Mouse (Mus musculus): ENCODE data around the gene Cryba1. TPM values are rescaled to one million over a fixed set of nuclear protein-coding genes. Genes with fewer than 3 reads are reported as not detected.
"Not testable (repeated sequence)": the region's sequence is repeated elsewhere in the genome, so short reads cannot be mapped to it uniquely, and the experiment has no call there.

The Cryba1 gene
- polyA plus RNA-seq, 1 experiment from 2014 or later: 0.20 TPM

DNA sequence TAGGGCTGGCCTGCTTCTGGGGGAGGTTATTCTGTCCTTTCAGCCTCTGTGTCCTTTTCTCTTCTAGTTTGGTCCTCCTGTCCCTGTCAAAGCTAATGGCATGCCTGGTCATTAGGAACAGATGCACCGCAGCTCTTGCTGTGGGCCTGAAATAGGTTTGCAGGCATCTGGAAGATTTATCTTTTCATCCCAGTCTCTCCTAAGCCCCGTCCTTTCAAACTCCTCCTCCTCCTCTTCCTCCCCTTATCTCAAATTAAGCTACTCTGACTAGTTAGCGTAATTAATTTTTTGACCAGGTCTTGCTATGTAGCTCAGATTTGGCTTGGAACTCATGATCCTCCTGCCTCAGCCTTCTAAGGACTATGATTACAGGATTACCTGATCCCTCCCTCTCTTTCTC is 28.4 kb upstream of the Cryba1 start:
- Histone ChIP-seq H3K9ac (no peak overlapping the region), H3K27ac (replicated peaks) (no peak overlapping the region), H3K4me3 (no peak overlapping the region), H3K9me3 (no peaks in the 10 kb centered on the region), H3K4me2 (no peak overlapping the region), H3K36me3 (no peaks in the 10 kb centered on the region), H3K27me3 (replicated peaks) (no peaks in the 10 kb centered on the region), H3K4me1 (no peaks in the 10 kb centered on the region)
- WGBS: 47% methylated on average over 3 of the region's 3 CpGs
- no peak for ATAC-seq (ENCODE audit: extremely low read depth, insufficient number of reproducible peaks, low FRiP score, low TSS enrichment)

- H3K4me3 ChIP-seq: no peak overlapping the region
- no peaks in the 10 kb centered on the region for H3K9me3 ChIP-seq
- H3K27ac ChIP-seq (replicated peaks): no peak overlapping the region
- no peaks in the 10 kb centered on the region for H3K27me3 ChIP-seq (replicated peaks)
- no peaks in the 10 kb centered on the region for H3K4me1 ChIP-seq
- ATAC-seq (ENCODE audit: extremely low read depth, insufficient number of reproducible peaks, low FRiP score, low TSS enrichment): no peak
- no peak overlapping the region for H3K9ac ChIP-seq
- WGBS: 54% methylated on average over 5 of the region's 5 CpGs
- H3K4me2 ChIP-seq: no peak overlapping the region
- H3K36me3 ChIP-seq: no peaks in the 10 kb centered on the region
Measured at GRCm38 (mm10) chr11:77752525-77752924, 27.4 kb upstream of the Cryba1 start.

- Histone ChIP-seq H3K27me3 (replicated peaks) (no peaks in the 10 kb centered on the region), H3K9me3 (no peaks in the 10 kb centered on the region), H3K9ac (no peak overlapping the region), H3K4me3 (no peak overlapping the region), H3K27ac (replicated peaks) (no peak overlapping the region), H3K36me3 (no peaks in the 10 kb centered on the region), H3K4me2 (no peak overlapping the region), H3K4me1 (no peaks in the 10 kb centered on the region)
- WGBS: 73% methylated on average over 5 of the region's 5 CpGs
- ATAC-seq (ENCODE audit: extremely low read depth, insufficient number of reproducible peaks, low FRiP score, low TSS enrichment): no peak
Measured at GRCm38 (mm10) chr11:77748996-77749395, 23.9 kb upstream of the Cryba1 start.

DNA sequence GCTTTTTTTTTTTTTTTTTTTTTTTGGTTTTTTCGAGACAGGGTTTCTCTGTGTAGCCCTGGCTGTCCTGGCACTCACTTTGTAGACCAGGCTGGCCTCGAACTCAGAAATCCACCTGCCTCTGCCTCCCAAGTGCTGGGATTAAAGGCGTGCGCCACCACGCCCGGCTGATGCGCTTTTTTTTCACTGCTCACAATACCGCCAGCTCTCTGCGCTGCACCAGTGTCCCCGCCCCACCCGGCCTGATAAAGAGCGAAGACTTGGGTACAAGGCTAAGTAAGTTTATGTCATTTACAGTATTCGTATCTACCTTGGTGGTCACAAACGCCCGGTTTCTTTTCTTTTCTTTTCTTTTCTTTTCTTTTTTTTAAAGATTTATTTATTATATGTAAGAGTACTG is 22.0 kb upstream of the Cryba1 start:
- H3K27me3 ChIP-seq (replicated peaks); H3K9ac ChIP-seq; H3K4me1 ChIP-seq; H3K36me3 ChIP-seq; H3K4me2 ChIP-seq; H3K27ac ChIP-seq (replicated peaks); ATAC-seq (ENCODE audit: extremely low read depth, insufficient number of reproducible peaks, low FRiP score, low TSS enrichment); H3K9me3 ChIP-seq; H3K4me3 ChIP-seq: not testable (repeated sequence)
- 88% methylated on average over 14 of the region's 15 CpGs for WGBS

DNA sequence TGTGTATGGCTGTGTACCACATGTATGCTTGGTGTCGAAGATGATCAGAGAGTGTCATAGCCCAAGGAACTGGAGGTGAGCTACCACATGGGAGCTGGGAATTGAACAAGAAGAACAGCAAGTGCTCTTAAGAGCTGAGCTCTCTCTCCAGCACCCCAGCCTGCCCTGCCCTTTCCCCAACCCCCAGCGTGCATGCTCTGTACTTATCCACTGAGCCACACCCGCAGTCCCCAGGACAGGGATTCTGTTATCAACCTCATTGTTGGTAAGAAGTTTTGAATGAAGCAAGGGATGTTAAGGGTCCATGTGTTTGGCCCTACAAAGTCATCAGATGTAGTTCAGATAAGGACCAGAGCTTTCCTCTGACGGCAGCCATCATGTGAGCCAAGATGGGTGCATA is 21.6 kb upstream of the Cryba1 start:
- Histone ChIP-seq H3K4me3 (no peak overlapping the region), H3K36me3 (no peaks in the 10 kb centered on the region), H3K9me3 (no peaks in the 10 kb centered on the region), H3K4me1 (no peaks in the 10 kb centered on the region), H3K9ac (no peak overlapping the region), H3K27ac (replicated peaks) (no peak overlapping the region), H3K4me2 (no peak overlapping the region), H3K27me3 (replicated peaks) (no peaks in the 10 kb centered on the region)
- 71% methylated on average over 4 of the region's 4 CpGs for whole genome bisulfite sequencing
- no peak for ATAC-seq (ENCODE audit: extremely low read depth, insufficient number of reproducible peaks, low FRiP score, low TSS enrichment)

GRCm38 (mm10) chr11:77743966-77744365 is 18.9 kb upstream of the Cryba1 start:
- no peak for ATAC-seq (ENCODE audit: extremely low read depth, insufficient number of reproducible peaks, low FRiP score, low TSS enrichment)

GRCm38 (mm10) chr11:77738555-77738954 is 13.5 kb upstream of the Cryba1 start:
- 50% methylated on average over 7 of the region's 7 CpGs for WGBS
- no peak overlapping the region for H3K27ac ChIP-seq (replicated peaks)
- H3K27me3 ChIP-seq (replicated peaks): no peaks in the 10 kb centered on the region
- H3K4me2 ChIP-seq: no peak overlapping the region
- H3K9me3 ChIP-seq: no peaks in the 10 kb centered on the region
- H3K9ac ChIP-seq: no peak overlapping the region
- no peaks in the 10 kb centered on the region for H3K36me3 ChIP-seq
- no peak overlapping the region for H3K4me3 ChIP-seq
- no peak for ATAC-seq (ENCODE audit: extremely low read depth, insufficient number of reproducible peaks, low FRiP score, low TSS enrichment)
- no peaks in the 10 kb centered on the region for H3K4me1 ChIP-seq

More at GRCm38 (mm10) chr11:77743966-77744365, 18.9 kb upstream of the Cryba1 start:
- no peaks in the 10 kb centered on the region for H3K4me1 ChIP-seq
- no peak overlapping the region for H3K27ac ChIP-seq (replicated peaks)
- no peak overlapping the region for H3K9ac ChIP-seq
- H3K36me3 ChIP-seq: no peaks in the 10 kb centered on the region
- no peak overlapping the region for H3K4me2 ChIP-seq
- no peak overlapping the region for H3K4me3 ChIP-seq
- WGBS: 29% methylated on average over 6 of the region's 6 CpGs
- no peaks in the 10 kb centered on the region for H3K27me3 ChIP-seq (replicated peaks)
- no peaks in the 10 kb centered on the region for H3K9me3 ChIP-seq

- Histone ChIP-seq H3K36me3 (no peaks in the 10 kb centered on the region), H3K4me1 (no peaks in the 10 kb centered on the region), H3K27me3 (replicated peaks) (no peaks in the 10 kb centered on the region), H3K9ac (no peak overlapping the region), H3K9me3 (no peaks in the 10 kb centered on the region), H3K27ac (replicated peaks) (no peak overlapping the region), H3K4me3 (no peak overlapping the region), H3K4me2 (no peak overlapping the region)
- WGBS: 1% methylated on average over 6 of the region's 6 CpGs
- ATAC-seq (ENCODE audit: extremely low read depth, insufficient number of reproducible peaks, low FRiP score, low TSS enrichment): no peak
Measured at GRCm38 (mm10) chr11:77737289-77737688, 12.2 kb upstream of the Cryba1 start.

GRCm38 (mm10) chr11:77728587-77728986 is 3.5 kb upstream of the Cryba1 start:
- Histone ChIP-seq H3K27me3 (replicated peaks) (no peaks in the 10 kb centered on the region), H3K27ac (replicated peaks) (no peak overlapping the region), H3K9ac (no peak overlapping the region), H3K36me3 (no peaks in the 10 kb centered on the region), H3K4me3 (no peak overlapping the region), H3K4me1 (peaks cover 5% of the 10 kb centered on the region), H3K4me2 (no peak overlapping the region), H3K9me3 (no peaks in the 10 kb centered on the region)
- 71% methylated on average over 2 of the region's 2 CpGs for WGBS
- no peak for ATAC-seq (ENCODE audit: extremely low read depth, insufficient number of reproducible peaks, low FRiP score, low TSS enrichment)

DNA sequence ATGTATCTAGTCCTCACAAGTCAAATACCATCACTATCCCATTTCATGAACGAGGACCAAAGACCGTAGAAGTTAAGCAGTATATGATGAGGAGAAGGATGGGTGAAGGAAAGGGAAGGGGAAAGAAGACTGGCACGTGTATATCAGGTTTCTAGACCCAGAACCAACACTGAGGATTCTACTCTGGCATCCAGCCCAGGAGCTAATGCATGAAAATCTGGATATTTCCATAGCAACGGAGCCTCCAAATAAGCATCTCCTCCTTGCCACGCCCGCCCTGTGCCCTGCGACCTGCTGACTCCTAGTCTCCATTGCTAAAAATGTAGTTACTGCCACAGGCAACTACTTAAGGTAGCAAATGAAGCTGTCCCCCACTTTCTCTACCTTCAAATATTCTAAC is 317 bp downstream of the Cryba1 start:
- Histone ChIP-seq H3K4me2 (no peak overlapping the region), H3K9me3 (no peaks in the 10 kb centered on the region), H3K4me1 (peaks cover 5% of the 10 kb centered on the region), H3K27ac (replicated peaks) (no peak overlapping the region), H3K9ac (no peak overlapping the region), H3K27me3 (replicated peaks) (no peaks in the 10 kb centered on the region), H3K4me3 (no peak overlapping the region), H3K36me3 (peaks cover 4% of the 10 kb centered on the region; the same call in 1 of the 2 replicates)
- ATAC-seq (ENCODE audit: extremely low read depth, insufficient number of reproducible peaks, low FRiP score, low TSS enrichment): no peak
- 75% methylated on average over 7 of the region's 7 CpGs for WGBS

DNA sequence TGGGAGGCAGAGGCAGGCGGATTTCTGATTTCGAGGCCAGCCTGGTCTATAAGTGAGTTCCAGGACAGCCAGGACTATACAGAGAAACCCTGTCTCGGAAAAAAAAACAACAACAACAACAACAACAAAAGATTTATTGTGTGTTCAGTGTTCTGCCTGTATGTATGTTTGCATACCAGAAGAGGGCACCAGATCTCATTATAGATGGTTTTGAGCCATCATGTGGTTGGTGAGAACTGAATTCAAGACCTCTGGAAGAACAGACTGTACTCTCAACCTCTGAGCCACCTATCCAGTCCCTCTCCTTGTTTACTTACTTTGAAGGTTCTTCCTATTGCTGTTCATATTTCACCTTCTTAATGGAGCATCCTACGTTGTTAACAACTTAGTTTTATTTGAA is 3.7 kb downstream of the Cryba1 start:
- 81% methylated on average over 4 of the region's 4 CpGs for WGBS
- ATAC-seq (ENCODE audit: extremely low read depth, insufficient number of reproducible peaks, low FRiP score, low TSS enrichment): no peak

GRCm38 (mm10) chr11:77719055-77719454 is 6.0 kb downstream of the Cryba1 start:
- Histone ChIP-seq H3K9me3 (no peaks in the 10 kb centered on the region), H3K27ac (replicated peaks) (no peak overlapping the region), H3K4me2 (no peak overlapping the region), H3K36me3 (peaks cover 29% of the 10 kb centered on the region), H3K4me3 (no peak overlapping the region), H3K9ac (no peak overlapping the region), H3K27me3 (replicated peaks) (no peaks in the 10 kb centered on the region), H3K4me1 (peaks cover 1% of the 10 kb centered on the region; the same call in 1 of the 2 replicates)
- no peak for ATAC-seq (ENCODE audit: extremely low read depth, insufficient number of reproducible peaks, low FRiP score, low TSS enrichment)
- WGBS: 95% methylated on average over 2 of the region's 2 CpGs

More for the DNA sequence above, 3.7 kb downstream of the Cryba1 start:
- Histone ChIP-seq H3K4me1 (no peaks in the 10 kb centered on the region; the same call in 1 of the 2 replicates), H3K27me3 (replicated peaks) (no peaks in the 10 kb centered on the region), H3K36me3 (peaks cover 20% of the 10 kb centered on the region), H3K9me3 (no peaks in the 10 kb centered on the region), H3K27ac (replicated peaks) (no peak overlapping the region), H3K4me3 (no peak overlapping the region), H3K4me2 (no peak overlapping the region), H3K9ac (no peak overlapping the region)

Data from heart, embryonic 13.5 days (tissue).